Mouse (Mus musculus): ENCODE data around the gene Sorl1. TPM values are rescaled to one million over a fixed set of nuclear protein-coding genes. Genes with fewer than 3 reads are reported as not detected.

Gene Sorl1
- polyA plus RNA-seq, 1 experiment: 3.5 TPM

DNA sequence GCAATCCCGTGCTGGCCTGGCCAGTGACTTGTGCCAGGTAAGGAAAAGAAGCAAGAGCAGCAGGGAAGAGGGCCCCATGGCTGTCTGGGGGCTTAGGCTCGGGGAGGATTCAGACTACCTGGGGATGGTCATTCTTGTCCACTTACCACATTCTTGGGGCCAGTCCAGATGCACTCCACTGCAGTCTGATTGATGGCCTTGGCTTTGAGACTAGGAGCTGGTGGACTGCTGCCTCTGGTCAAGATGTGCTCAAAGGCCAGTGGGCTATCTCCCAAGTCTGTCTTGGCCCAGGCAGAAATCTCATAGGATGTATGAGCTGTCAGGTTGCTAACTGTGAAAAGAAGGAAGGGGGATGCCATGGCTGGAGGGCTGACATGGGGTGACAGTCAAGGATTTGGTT, 141.3 kb downstream of the Sorl1 start:
- Histone ChIP-seq H3K4me1 (ENCODE audit: control insufficient read depth, insufficient read depth, low read length) (no peaks in the 10 kb centered on the region), H3K4me3 (ENCODE audit: insufficient read depth, low read length) (no peak overlapping the region), H3K27ac (ENCODE audit: insufficient read depth, low read length) (no peak overlapping the region)
- TF ChIP-seq CTCF (IDR thresholded peaks at IDR 0.05; ENCODE audit: borderline replicate concordance, insufficient read depth, low read length): no peak
- no peak for TF ChIP-seq POLR2A (IDR thresholded peaks at IDR 0.05; ENCODE audit: low read depth, low read length)

DNA sequence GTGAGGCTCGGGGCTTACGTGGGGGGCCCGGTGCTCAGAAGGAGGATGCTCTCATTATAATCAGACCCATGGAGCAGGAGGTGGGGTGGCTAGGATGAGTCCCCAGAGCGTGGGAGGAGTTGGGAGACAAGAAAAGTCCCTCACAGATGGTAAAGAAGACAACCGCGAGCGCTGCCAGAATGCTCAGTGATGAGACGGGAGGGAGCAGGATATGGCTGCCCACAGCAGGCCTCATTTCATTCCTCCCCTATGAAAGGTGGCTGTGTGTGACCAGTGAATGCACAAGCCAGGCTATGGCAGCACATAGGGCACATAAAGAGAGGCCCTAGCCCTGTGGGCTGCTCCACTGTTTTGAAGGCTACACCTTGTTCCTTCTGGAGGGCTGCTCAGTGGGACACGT, 142.1 kb downstream of the Sorl1 start:
- Histone ChIP-seq H3K4me3 (ENCODE audit: insufficient read depth, low read length) (no peak overlapping the region), H3K4me1 (ENCODE audit: control insufficient read depth, insufficient read depth, low read length) (no peaks in the 10 kb centered on the region), H3K27ac (ENCODE audit: insufficient read depth, low read length) (no peak overlapping the region)
- no peak for TF ChIP-seq CTCF (IDR thresholded peaks at IDR 0.05; ENCODE audit: borderline replicate concordance, insufficient read depth, low read length)
- TF ChIP-seq POLR2A (IDR thresholded peaks at IDR 0.05; ENCODE audit: low read depth, low read length): no peak

DNA sequence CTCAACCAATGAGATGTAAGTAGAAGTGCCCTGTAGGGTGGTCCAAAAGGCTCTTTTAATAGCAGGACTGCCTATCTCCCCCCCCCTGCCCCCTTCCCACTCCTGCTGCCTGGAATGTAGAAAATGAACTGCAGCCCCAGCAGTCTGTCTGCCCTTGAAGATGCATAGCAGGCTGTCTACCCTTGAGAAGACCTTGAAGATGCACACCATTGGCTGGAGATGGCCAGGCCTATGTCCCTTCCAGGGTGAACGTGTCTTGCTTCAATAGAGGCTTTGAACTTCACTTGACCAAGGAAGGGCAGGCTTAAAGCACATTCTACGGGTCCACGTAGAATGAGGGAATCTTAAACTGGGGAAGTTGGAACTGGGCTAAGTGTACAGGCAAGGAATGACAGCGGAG, 142.8 kb downstream of the Sorl1 start:
- H3K4me3 ChIP-seq (ENCODE audit: insufficient read depth, low read length): no peak overlapping the region
- TF ChIP-seq CTCF (IDR thresholded peaks at IDR 0.05; ENCODE audit: borderline replicate concordance, insufficient read depth, low read length) (no peak), POLR2A (IDR thresholded peaks at IDR 0.05; ENCODE audit: low read depth, low read length) (no peak)
- H3K27ac ChIP-seq (ENCODE audit: insufficient read depth, low read length): no peak overlapping the region
- H3K4me1 ChIP-seq (ENCODE audit: control insufficient read depth, insufficient read depth, low read length): no peaks in the 10 kb centered on the region

DNA sequence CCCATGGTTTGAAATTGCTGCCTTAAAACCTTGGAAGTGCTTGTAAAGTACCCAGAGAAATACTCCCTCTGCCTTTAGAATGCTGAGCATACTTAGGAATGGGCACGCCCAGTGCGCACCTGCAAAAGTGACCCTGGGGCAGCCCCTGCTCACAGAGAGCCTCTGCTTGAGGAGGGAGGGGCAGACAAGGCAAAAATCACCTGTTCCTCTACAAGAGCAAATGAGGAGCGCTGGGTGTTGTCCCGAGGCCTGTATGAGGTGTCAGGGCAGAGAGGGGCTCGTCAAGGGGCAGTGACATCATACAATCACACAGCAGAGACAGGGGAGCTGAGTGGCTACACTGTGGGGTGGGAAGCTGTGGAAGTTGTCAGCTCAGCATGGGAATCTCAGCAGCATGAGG, 143.3 kb downstream of the Sorl1 start:
- no peak overlapping the region for H3K27ac ChIP-seq (ENCODE audit: insufficient read depth, low read length)

DNA sequence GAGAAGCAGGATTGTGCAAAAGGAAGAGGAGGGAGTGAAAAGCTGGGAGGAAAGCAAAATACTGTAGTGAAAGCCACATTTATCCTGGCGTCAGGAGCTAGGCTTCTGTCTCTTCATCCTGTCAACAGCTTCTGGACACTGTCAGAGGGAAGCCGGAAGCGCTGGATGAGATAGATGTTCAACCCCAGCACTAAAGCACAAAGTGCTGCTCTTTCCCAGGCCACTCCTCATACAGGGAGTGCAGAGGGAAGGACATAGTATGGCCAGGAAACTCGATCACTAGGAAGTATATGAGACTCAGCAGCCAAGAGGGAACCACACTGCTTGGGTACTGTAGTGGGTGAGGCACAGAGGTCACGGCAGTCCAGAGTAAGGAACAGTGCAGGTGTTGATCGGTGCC, 145.7 kb downstream of the Sorl1 start:
- no peaks in the 10 kb centered on the region for H3K4me1 ChIP-seq (ENCODE audit: control insufficient read depth, insufficient read depth, low read length)
- TF ChIP-seq POLR2A (IDR thresholded peaks at IDR 0.05; ENCODE audit: low read depth, low read length): no peak
- TF ChIP-seq CTCF (IDR thresholded peaks at IDR 0.05; ENCODE audit: borderline replicate concordance, insufficient read depth, low read length): no peak
- H3K27ac ChIP-seq (ENCODE audit: insufficient read depth, low read length): no peak overlapping the region
- H3K4me3 ChIP-seq (ENCODE audit: insufficient read depth, low read length): no peak overlapping the region

More for the DNA sequence above, 143.3 kb downstream of the Sorl1 start:
- TF ChIP-seq POLR2A (IDR thresholded peaks at IDR 0.05; ENCODE audit: low read depth, low read length): no peak
- TF ChIP-seq CTCF (IDR thresholded peaks at IDR 0.05; ENCODE audit: borderline replicate concordance, insufficient read depth, low read length): no peak
- Histone ChIP-seq H3K4me1 (ENCODE audit: control insufficient read depth, insufficient read depth, low read length) (no peaks in the 10 kb centered on the region), H3K4me3 (ENCODE audit: insufficient read depth, low read length) (no peak overlapping the region)

DNA sequence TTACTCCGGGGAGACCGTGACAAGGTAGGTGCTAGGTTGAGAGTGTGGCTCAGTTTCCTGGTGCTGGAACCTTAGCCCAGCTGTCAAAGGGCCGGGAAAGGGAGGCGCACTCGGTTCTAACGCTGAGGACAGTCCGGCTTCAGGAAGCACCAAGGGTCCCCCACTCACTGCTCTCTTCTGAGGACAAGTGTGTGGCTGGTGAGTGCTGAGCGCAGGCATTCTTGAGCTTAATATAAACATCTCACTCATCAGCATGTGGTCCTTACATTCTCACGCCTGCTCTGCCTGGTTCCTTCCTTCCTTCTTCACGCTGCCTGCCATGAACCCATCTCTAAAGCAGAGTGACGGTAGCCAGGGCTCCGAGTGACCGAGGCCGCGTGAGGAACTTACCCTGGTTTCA, 148.1 kb downstream of the Sorl1 start:
- Histone ChIP-seq H3K4me3 (ENCODE audit: insufficient read depth, low read length) (no peak overlapping the region), H3K4me1 (ENCODE audit: control insufficient read depth, insufficient read depth, low read length) (no peaks in the 10 kb centered on the region)
- TF ChIP-seq POLR2A (IDR thresholded peaks at IDR 0.05; ENCODE audit: low read depth, low read length) (no peak), CTCF (IDR thresholded peaks at IDR 0.05; ENCODE audit: borderline replicate concordance, insufficient read depth, low read length) (no peak)

DNA sequence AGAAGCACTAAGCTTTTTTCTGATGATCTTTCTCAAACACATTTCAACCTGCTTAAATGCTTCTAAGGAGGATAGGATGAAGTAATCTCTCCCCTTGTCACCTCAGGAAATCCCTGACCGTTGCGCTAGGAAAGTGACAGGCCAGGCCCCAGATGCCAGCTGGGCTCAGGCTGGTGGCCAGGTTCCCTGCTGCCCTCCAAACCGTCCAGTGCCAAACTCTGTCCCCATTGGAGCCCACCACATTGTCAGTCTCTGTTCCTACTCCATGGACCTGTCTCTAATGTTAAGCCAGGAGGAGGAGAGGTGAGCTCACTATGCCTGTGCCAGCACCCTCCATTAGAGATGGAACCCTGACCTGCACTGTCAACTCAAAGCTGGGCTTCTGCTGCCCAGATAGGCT, 149.4 kb downstream of the Sorl1 start:
- no peak overlapping the region for H3K27ac ChIP-seq (ENCODE audit: insufficient read depth, low read length)
- no peak overlapping the region for H3K4me3 ChIP-seq (ENCODE audit: insufficient read depth, low read length)
- TF ChIP-seq POLR2A (IDR thresholded peaks at IDR 0.05; ENCODE audit: low read depth, low read length) (no peak), CTCF (IDR thresholded peaks at IDR 0.05; ENCODE audit: borderline replicate concordance, insufficient read depth, low read length) (no peak)
- H3K4me1 ChIP-seq (ENCODE audit: control insufficient read depth, insufficient read depth, low read length): no peaks in the 10 kb centered on the region

More for the DNA sequence above, 148.1 kb downstream of the Sorl1 start:
- no peak overlapping the region for H3K27ac ChIP-seq (ENCODE audit: insufficient read depth, low read length)

DNA sequence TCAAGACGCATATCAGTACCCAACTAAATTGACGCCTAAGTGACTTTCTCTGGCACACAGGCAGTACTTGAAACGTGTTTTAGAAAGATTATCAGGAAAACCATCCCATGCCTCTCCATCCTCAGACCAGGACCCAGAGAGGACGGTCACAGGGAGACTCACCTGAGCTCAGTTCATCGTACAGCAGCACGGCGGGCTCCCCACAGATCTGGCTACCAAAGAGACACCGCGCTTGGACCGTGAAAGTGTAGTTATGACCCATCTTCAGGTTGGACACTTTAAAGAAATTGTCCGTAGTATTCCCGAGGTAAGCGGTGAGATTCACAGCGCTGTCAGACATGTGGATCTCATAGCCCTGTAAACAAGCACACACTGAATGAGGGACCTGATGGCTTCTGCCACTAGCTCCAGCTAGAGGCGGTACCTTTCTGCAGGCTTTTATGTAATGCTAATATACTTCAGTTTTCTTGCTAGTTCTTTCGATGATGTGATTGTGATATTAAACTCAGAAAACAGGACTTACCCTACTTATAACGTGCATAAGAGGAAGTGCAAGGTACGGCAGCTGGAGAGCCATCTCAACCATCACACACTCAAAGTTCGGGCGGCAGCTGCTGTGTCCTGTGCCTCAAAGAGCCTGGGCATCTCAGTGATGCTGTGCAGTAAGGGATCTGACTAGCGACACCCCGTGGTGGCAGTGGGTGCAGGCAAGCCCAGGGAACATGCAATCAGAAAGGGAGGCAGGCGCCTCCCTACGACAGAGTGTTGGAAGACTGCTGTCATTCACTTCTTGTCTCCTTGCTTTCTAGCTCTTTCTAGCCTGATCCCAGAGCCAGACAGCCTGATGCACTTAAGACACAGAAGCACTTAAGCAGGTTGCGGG, 150.1 kb downstream of the Sorl1 start:
- TF ChIP-seq CTCF (IDR thresholded peaks at IDR 0.05; ENCODE audit: borderline replicate concordance, insufficient read depth, low read length): peak; percentile 95
- TF ChIP-seq POLR2A (IDR thresholded peaks at IDR 0.05; ENCODE audit: low read depth, low read length): no peak
- Histone ChIP-seq H3K27ac (ENCODE audit: insufficient read depth, low read length) (no peak overlapping the region), H3K4me1 (ENCODE audit: control insufficient read depth, insufficient read depth, low read length) (no peaks in the 10 kb centered on the region), H3K4me3 (ENCODE audit: insufficient read depth, low read length) (no peak overlapping the region)

DNA sequence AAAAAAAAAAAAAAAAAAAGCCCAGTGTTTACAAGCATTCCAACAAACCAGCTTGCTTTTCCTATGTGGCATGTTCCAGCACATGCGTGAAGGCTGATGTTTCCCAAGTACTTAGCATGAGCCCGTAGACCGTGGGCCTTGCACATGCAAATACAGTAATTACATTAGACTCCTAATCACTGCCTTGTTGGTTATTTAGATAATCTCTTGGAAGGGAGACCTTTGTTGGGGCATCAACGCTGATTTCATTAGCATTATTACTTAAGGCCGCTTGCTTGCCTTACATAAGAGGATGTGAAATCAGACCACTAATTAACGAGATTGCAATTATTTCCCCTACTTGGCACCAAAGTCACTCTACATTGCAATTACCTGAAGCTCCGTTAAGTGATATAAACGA, 154.1 kb downstream of the Sorl1 start:
- Histone ChIP-seq H3K4me3 (ENCODE audit: insufficient read depth, low read length) (no peak overlapping the region), H3K27ac (ENCODE audit: insufficient read depth, low read length) (no peak overlapping the region), H3K4me1 (ENCODE audit: control insufficient read depth, insufficient read depth, low read length) (no peaks in the 10 kb centered on the region)
- no peak for TF ChIP-seq POLR2A (IDR thresholded peaks at IDR 0.05; ENCODE audit: low read depth, low read length)
- no peak for TF ChIP-seq CTCF (IDR thresholded peaks at IDR 0.05; ENCODE audit: borderline replicate concordance, insufficient read depth, low read length)

DNA sequence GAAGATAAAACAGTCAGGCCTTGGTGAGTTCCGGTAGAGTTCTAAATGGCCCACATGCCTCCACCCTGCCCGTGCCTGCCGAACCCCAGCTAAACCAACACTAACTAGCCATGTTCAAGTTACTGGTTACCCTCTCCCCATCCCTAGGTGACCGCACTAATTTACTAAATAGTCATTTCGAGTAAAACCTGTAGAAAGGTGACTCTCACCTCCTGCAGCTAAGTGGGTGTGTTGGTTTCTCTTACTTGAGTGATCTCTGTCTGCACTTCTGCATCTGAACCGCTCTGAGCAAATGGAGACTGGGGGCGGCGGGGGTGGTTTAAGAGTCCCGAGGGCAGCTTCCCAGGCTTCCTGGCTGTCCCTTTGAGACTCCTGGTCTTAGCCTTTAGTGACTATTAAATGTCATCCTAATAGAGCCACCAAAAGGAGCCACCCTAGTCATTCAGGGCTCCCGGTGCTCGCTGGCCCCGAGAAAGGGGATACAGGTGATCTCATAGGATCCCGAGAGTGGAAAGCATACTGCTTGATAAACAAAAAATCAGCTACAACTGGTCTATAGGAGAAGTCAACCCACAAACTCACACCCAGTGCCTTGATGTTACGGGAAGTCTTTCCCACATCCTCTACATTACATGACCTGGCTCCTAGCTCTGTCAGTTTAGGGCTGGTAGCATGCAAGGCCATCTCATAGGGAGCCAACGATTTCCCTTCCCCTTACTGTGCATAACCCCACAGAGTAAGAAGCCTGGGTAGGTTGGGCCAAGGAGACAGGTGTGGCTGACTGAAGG, 155.2 kb downstream of the Sorl1 start:
- H3K4me3 ChIP-seq (ENCODE audit: insufficient read depth, low read length): no peak overlapping the region
- H3K27ac ChIP-seq (ENCODE audit: insufficient read depth, low read length): no peak overlapping the region
- no peak for TF ChIP-seq POLR2A (IDR thresholded peaks at IDR 0.05; ENCODE audit: low read depth, low read length)
- TF ChIP-seq CTCF (IDR thresholded peaks at IDR 0.05; ENCODE audit: borderline replicate concordance, insufficient read depth, low read length): no peak
- H3K4me1 ChIP-seq (ENCODE audit: control insufficient read depth, insufficient read depth, low read length): no peaks in the 10 kb centered on the region
